Mouse (Mus musculus) neural tube, embryonic 13.5 days (tissue): ENCODE data around the gene Ms4a6d. TPM values are rescaled to one million over a fixed set of nuclear protein-coding genes. Genes with fewer than 3 reads are reported as not detected.
"Not testable (repeated sequence)": the region's sequence is repeated elsewhere in the genome, so short reads cannot be mapped to it uniquely, and the experiment has no call there.

Experiments
- ATAC-seq: fragments of 200-750 bp; cut with Nextera tagmentation; 2 replicates; pipeline ENCODE4 v1.8.0; 2017; ENCODE audit warnings: low read depth, mild to moderate bottlenecking, moderate TSS enrichment, moderate library complexity
- H3K27ac ChIP-seq: fragments of 300-500 bp; sonication (generic); replicated peaks from 2 replicates; pipeline ENCODE4 v1.5.1; 2015; ENCODE audit warnings: moderate library complexity, mild to moderate bottlenecking, inconsistent platforms
- H3K27me3 ChIP-seq: fragments of 300-500 bp; sonication (generic); 2 replicates; pipeline ENCODE4 v1.6.1; 2015; ENCODE audit warnings: mild to moderate bottlenecking, inconsistent platforms
- H3K36me3 ChIP-seq: fragments of 300-500 bp; sonication (generic); 2 replicates; pipeline ENCODE4 v1.6.1; 2015; ENCODE audit warnings: mild to moderate bottlenecking, inconsistent platforms
- H3K4me1 ChIP-seq: fragments of 300-500 bp; sonication (generic); replicated peaks from 2 replicates; pipeline ENCODE4 v1.6.1; 2015; ENCODE audit warnings: inconsistent platforms
- H3K4me2 ChIP-seq: fragments of 300-500 bp; sonication (generic); 2 replicates; pipeline ENCODE4 v1.6.1; 2015; ENCODE audit warnings: inconsistent platforms, mild to moderate bottlenecking, moderate library complexity
- H3K4me3 ChIP-seq: fragments of 300-500 bp; sonication (generic); 2 replicates; pipeline ENCODE4 v1.5.1; 2015; ENCODE audit warnings: mild to moderate bottlenecking, inconsistent platforms
- H3K9ac ChIP-seq: fragments of 300-500 bp; sonication (generic); 2 replicates; pipeline ENCODE4 v1.6.1; 2015; ENCODE audit warnings: moderate library complexity, mild to moderate bottlenecking, inconsistent platforms
- H3K9me3 ChIP-seq: fragments of 300-500 bp; sonication (generic); 2 replicates; pipeline ENCODE4 v1.6.1; 2016; ENCODE audit warnings: inconsistent platforms
- WGBS: fragments of 180-500 bp; shearing (Covaris S2); methylation state at CpG from one replicate; pipeline ENCODE4 v1.1.7; 2015; 5-methylcytosine and 5-hydroxymethylcytosine counted together
- polyA plus RNA-seq: library from polyadenylated mRNA; unstranded; fragments of >200 nt; fragmentation: Nextera tagmentation; extraction: Ambion mirVana; gene quantifications from 2 replicates; pipeline ENCODE4 v1.2.1, GENCODE M21; 2015

Ms4a6d gene
- polyA plus RNA-seq, 1 experiment from 2014 or later, result 1.8 TPM

DNA sequence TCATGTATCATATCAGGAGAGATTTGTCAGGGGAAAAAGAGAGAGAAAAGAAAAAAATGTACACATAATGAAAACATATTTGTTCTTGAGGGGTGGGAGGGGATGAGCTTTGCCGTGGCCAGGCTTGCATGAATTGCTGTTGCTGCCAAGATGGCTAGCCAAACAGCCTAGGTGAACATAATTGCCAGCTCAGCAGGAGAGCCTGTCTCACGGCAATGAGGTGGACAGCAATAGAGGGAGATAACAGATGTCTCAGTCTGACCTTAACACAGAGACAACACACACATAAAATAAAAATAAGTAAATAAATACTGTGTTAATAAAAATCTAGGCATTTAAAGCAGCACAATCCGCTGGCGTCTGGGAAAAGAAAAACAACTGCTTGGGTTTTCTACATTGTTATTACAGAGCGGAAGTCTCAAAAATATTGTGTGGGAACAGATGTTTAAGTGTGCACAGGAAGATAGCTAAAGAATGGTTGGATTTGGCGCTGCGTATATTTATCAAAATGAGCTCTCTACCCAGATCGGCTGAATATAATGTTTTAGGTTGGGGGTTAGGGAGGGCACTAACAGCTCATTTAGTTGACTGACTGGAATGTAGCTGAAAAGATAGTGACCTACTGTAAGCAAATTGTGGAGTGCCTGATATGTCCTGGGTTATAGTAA lies 9.3 kb upstream of the Ms4a6d start:
- Histone ChIP-seq H3K4me3 (no peak overlapping the region), H3K27me3 (no peaks in the 10 kb centered on the region), H3K9ac (no peak overlapping the region), H3K9me3 (no peaks in the 10 kb centered on the region), H3K27ac (no peak overlapping the region), H3K4me1 (no peaks in the 10 kb centered on the region), H3K4me2 (no peak overlapping the region), H3K36me3 (no peaks in the 10 kb centered on the region)
- ATAC-seq, result no peak
- 75% methylated on average over 8 of the region's 8 CpGs for WGBS

DNA sequence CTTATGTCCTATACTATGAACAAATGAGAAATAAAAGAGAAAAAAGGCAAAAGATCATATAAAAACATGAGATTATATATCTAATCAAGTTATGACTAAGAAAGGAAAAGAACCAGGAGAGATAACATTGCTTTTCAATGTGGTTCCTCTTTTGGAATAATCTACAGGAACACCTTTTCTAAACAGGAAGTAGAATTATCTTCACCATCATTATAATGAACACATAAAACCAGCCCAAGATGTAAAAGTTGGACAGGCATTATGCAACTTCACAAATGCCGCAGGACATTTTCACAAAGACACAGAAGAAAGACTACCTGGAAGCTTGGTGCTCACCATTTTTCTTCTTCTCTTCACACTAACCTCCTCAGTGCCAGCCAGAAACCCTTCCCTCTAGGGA lies 8.4 kb upstream of the Ms4a6d start:
- no peak overlapping the region for H3K4me2 ChIP-seq
- 97% methylated on average over 1 of the region's 1 CpGs for WGBS
- H3K4me3 ChIP-seq, result no peak overlapping the region
- no peaks in the 10 kb centered on the region for H3K27me3 ChIP-seq
- no peaks in the 10 kb centered on the region for H3K36me3 ChIP-seq
- no peak for ATAC-seq
- no peak overlapping the region for H3K27ac ChIP-seq
- no peak overlapping the region for H3K9ac ChIP-seq
- H3K9me3 ChIP-seq, result no peaks in the 10 kb centered on the region
- H3K4me1 ChIP-seq, result no peaks in the 10 kb centered on the region

DNA sequence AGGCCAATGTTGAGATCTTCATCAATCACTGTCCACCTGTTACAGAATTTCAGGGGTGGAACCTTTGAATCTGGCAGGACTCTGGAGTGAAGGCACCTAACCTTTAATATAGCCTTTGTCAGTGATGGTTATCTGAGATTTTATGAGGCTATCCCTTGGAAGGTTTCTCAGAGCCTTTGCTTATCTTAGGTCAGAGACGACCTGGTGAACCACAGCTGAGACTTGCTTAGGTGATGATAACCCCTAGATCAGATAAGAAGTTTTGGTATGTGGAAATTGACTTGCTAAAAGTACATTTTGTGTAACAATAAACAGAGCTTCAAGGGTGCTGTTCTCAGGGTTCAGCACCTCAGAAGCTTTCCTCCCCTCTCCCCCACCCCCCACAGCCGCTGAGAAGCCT lies 7.6 kb upstream of the Ms4a6d start:
- ATAC-seq, result no peak
- Histone ChIP-seq H3K4me3 (no peak overlapping the region), H3K27me3 (no peaks in the 10 kb centered on the region), H3K9ac (no peak overlapping the region), H3K4me1 (no peaks in the 10 kb centered on the region), H3K9me3 (no peaks in the 10 kb centered on the region), H3K4me2 (no peak overlapping the region), H3K27ac (no peak overlapping the region), H3K36me3 (no peaks in the 10 kb centered on the region)
- WGBS, result 66% methylated on average over 2 of the region's 2 CpGs

- 32% methylated on average over 6 of the region's 6 CpGs for WGBS
- no peak overlapping the region for H3K4me3 ChIP-seq
- no peak overlapping the region for H3K4me2 ChIP-seq
- H3K27me3 ChIP-seq, result no peaks in the 10 kb centered on the region
- H3K4me1 ChIP-seq, result no peaks in the 10 kb centered on the region
- no peak overlapping the region for H3K9ac ChIP-seq
- no peaks in the 10 kb centered on the region for H3K36me3 ChIP-seq
- no peak overlapping the region for H3K27ac ChIP-seq
- no peaks in the 10 kb centered on the region for H3K9me3 ChIP-seq
- peak; percentile 82 for ATAC-seq
These were observed 6.9 kb upstream of the Ms4a6d start for GRCm38 (mm10) chr19:11611541-11611945.

DNA sequence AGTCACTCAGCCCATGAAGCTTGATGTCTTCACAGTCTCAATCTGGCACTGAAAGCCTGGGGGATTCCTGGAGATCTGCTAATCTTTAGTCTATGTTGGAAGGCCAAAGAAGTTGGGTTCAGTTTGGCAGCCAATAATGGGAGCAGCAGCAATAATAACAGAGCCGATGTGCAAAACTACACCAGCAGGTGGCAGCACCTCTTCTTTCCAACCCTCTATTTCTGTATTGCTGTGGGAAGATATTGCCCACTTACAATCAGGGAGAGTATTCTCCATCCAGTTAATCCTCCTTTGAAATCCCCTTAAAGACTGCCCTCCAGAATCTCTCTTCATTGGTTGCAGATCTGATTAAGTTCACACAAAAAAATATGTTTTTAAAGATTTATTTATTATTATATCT lies 3.5 kb upstream of the Ms4a6d start:
- ATAC-seq, result peak; percentile 32; the same call in 1 of the 2 replicates
- H3K27me3 ChIP-seq, result no peaks in the 10 kb centered on the region
- no peaks in the 10 kb centered on the region for H3K36me3 ChIP-seq
- no peak overlapping the region for H3K4me2 ChIP-seq
- no peak overlapping the region for H3K9ac ChIP-seq
- H3K9me3 ChIP-seq, result no peaks in the 10 kb centered on the region
- H3K4me3 ChIP-seq, result no peak overlapping the region
- 17% methylated on average over 1 of the region's 1 CpGs for WGBS
- H3K27ac ChIP-seq, result no peak overlapping the region
- no peaks in the 10 kb centered on the region for H3K4me1 ChIP-seq

- Histone ChIP-seq H3K4me1 (no peaks in the 10 kb centered on the region), H3K9ac (no peak overlapping the region), H3K36me3 (no peaks in the 10 kb centered on the region), H3K27me3 (no peaks in the 10 kb centered on the region), H3K4me3 (no peak overlapping the region), H3K27ac (no peak overlapping the region), H3K4me2 (no peak overlapping the region), H3K9me3 (no peaks in the 10 kb centered on the region)
- no peak for ATAC-seq
- WGBS, result 85% methylated on average over 2 of the region's 2 CpGs
These were observed 2.6 kb downstream of the Ms4a6d start for GRCm38 (mm10) chr19:11602026-11602425.

- Histone ChIP-seq H3K9me3 (no peaks in the 10 kb centered on the region), H3K4me2 (no peak overlapping the region), H3K36me3 (no peaks in the 10 kb centered on the region), H3K4me1 (no peaks in the 10 kb centered on the region), H3K27me3 (no peaks in the 10 kb centered on the region), H3K27ac (no peak overlapping the region), H3K4me3 (no peak overlapping the region), H3K9ac (no peak overlapping the region)
- 85% methylated on average over 3 of the region's 3 CpGs for WGBS
- no peak for ATAC-seq
These were observed 3.3 kb downstream of the Ms4a6d start for GRCm38 (mm10) chr19:11601349-11601748.

- WGBS, result 75% methylated on average over 2 of the region's 2 CpGs
- Histone ChIP-seq H3K27me3 (no peaks in the 10 kb centered on the region), H3K9ac (no peak overlapping the region), H3K4me1 (no peaks in the 10 kb centered on the region), H3K4me3 (no peak overlapping the region), H3K9me3 (no peaks in the 10 kb centered on the region), H3K27ac (no peak overlapping the region), H3K4me2 (no peak overlapping the region), H3K36me3 (no peaks in the 10 kb centered on the region)
- ATAC-seq, result no peak
These were observed 14.7 kb downstream of the Ms4a6d start for GRCm38 (mm10) chr19:11589891-11590449.

- Histone ChIP-seq H3K9me3 (no peaks in the 10 kb centered on the region), H3K36me3 (no peaks in the 10 kb centered on the region), H3K27me3 (no peaks in the 10 kb centered on the region), H3K4me1 (no peaks in the 10 kb centered on the region), H3K4me2 (no peak overlapping the region), H3K4me3 (no peak overlapping the region), H3K9ac (no peak overlapping the region), H3K27ac (no peak overlapping the region)
- WGBS, result 72% methylated on average over 4 of the region's 4 CpGs
- ATAC-seq, result no peak
These were observed 15.4 kb downstream of the Ms4a6d start for GRCm38 (mm10) chr19:11589205-11589604.

- Histone ChIP-seq H3K9me3 (no peaks in the 10 kb centered on the region), H3K4me2 (no peak overlapping the region), H3K4me3 (no peak overlapping the region), H3K4me1 (no peaks in the 10 kb centered on the region), H3K36me3 (no peaks in the 10 kb centered on the region), H3K27ac (no peak overlapping the region), H3K27me3 (no peaks in the 10 kb centered on the region), H3K9ac (no peak overlapping the region)
- no peak for ATAC-seq
- WGBS, result 88% methylated on average over 8 of the region's 8 CpGs
These were observed 29.7 kb downstream of the Ms4a6d start for GRCm38 (mm10) chr19:11574965-11575364.

- ATAC-seq, H3K36me3 ChIP-seq, H3K27ac ChIP-seq, H3K4me1 ChIP-seq, H3K27me3 ChIP-seq, H3K9ac ChIP-seq, H3K9me3 ChIP-seq, H3K4me2 ChIP-seq, H3K4me3 ChIP-seq: not testable (repeated sequence)
These were observed 45.1 kb downstream of the Ms4a6d start for GRCm38 (mm10) chr19:11559560-11559959.

DNA sequence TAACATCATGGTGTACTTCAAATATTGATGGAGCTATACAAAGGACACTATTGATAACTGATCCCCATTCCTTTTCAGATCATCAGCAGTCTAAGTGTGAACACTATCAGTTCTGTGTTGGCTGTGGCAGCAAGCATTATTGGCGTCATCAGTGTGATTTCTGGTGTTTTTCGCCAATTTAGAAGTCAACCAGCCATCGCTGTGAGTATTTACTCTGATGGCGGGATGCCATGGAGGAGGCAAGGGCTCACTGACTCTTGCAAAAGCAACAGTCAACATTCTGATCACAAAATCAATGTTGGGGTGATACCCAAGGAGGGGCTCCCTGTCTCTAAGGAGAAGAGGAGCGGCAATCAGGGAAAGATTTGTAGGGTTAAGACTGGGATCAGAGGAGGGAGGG lies 49.9 kb downstream of the Ms4a6d start:
- Histone ChIP-seq H3K4me1 (no peaks in the 10 kb centered on the region), H3K27me3 (no peaks in the 10 kb centered on the region), H3K9me3 (no peaks in the 10 kb centered on the region), H3K9ac (no peak overlapping the region), H3K36me3 (no peaks in the 10 kb centered on the region), H3K4me2 (no peak overlapping the region), H3K4me3 (no peak overlapping the region), H3K27ac (no peak overlapping the region)
- 88% methylated on average over 5 of the region's 5 CpGs for WGBS
- ATAC-seq, result no peak

GRCm38 (mm10) chr19:11547911-11548310 lies 56.7 kb downstream of the Ms4a6d start:
- Histone ChIP-seq H3K9ac (no peak overlapping the region), H3K36me3 (no peaks in the 10 kb centered on the region), H3K4me1 (no peaks in the 10 kb centered on the region), H3K27ac (no peak overlapping the region), H3K9me3 (no peaks in the 10 kb centered on the region), H3K4me2 (no peak overlapping the region), H3K27me3 (no peaks in the 10 kb centered on the region), H3K4me3 (no peak overlapping the region)
- no peak for ATAC-seq
